Mouse (Mus musculus) liver, embryonic 14.5 days (tissue): ENCODE data around the gene Tmem104. TPM values are rescaled to one million over a fixed set of nuclear protein-coding genes. Genes with fewer than 3 reads are reported as not detected.

Experiments used
- ATAC-seq: fragments of 200-750 bp; cut with Nextera tagmentation; 2 replicates; pipeline ENCODE4 v1.8.0; 2017; ENCODE audit warnings: moderate number of reproducible peaks, mild to moderate bottlenecking, moderate library complexity; ENCODE audit not compliant: insufficient read depth
- DNase-seq, 3 experiments: peaks; one replicate each; pipeline ENCODE4 v3.0.0-alpha.2; 2012 to 2013; ENCODE audit warnings: low read depth in 3 of 3, low spot score in 3 of 3
- H3K27ac ChIP-seq: fragments of 300-500 bp; sonication (generic); 2 replicates; pipeline ENCODE4 v1.5.1; 2014; ENCODE audit warnings: moderate library complexity, mild to moderate bottlenecking, control low read depth, inconsistent platforms
- H3K27me3 ChIP-seq: fragments of 300-500 bp; sonication (generic); 2 replicates; pipeline ENCODE4 v1.6.1; 2014; ENCODE audit warnings: mild to moderate bottlenecking, low read length, moderate library complexity; ENCODE audit not compliant: control insufficient read depth, insufficient read depth
- H3K36me3 ChIP-seq: fragments of 300-500 bp; sonication (generic); replicated peaks from 2 replicates; pipeline ENCODE4 v1.6.1; 2014; ENCODE audit warnings: low read depth; ENCODE audit not compliant: control insufficient read depth, insufficient read depth
- H3K4me1 ChIP-seq, 2 experiments: fragments of 200-500 bp in 1 of 2; fragments of 300-500 bp in 1 of 2; sonication (generic) in 1 of 2; replicated peaks; 2 replicates each; pipeline ENCODE4 v1.6.1; 2012 to 2014; ENCODE audit warnings: antibody characterized with exemption in 1 of 2, inconsistent platforms in 1 of 2, low read length in 1 of 2; ENCODE audit not compliant: control insufficient read depth in 2 of 2, insufficient read depth in 2 of 2
- H3K4me2 ChIP-seq: fragments of 300-500 bp; sonication (generic); 2 replicates; pipeline ENCODE4 v1.6.1; 2014; ENCODE audit warnings: low read depth, mild to moderate bottlenecking, control low read depth, moderate library complexity
- H3K4me3 ChIP-seq, 2 experiments: fragments of 200-500 bp in 1 of 2; fragments of 300-500 bp in 1 of 2; sonication (generic) in 1 of 2; 2 replicates each; pipeline ENCODE4 v1.5.1; 2012 to 2014; ENCODE audit warnings: low read depth in 2 of 2, low read length in 2 of 2, mild to moderate bottlenecking in 2 of 2, control low read depth in 1 of 2, inconsistent platforms in 1 of 2, moderate library complexity in 1 of 2; ENCODE audit not compliant: insufficient read depth in 1 of 2
- H3K9ac ChIP-seq: fragments of 300-500 bp; sonication (generic); replicated peaks from 2 replicates; pipeline ENCODE4 v1.6.1; 2014; ENCODE audit warnings: mild to moderate bottlenecking, control low read depth, moderate library complexity
- H3K9me3 ChIP-seq: fragments of 300-500 bp; sonication (generic); 2 replicates; pipeline ENCODE4 v1.6.1; 2016; ENCODE audit warnings: low read length, mixed read lengths; ENCODE audit not compliant: control insufficient read depth
- CTCF ChIP-seq: IDR thresholded peaks from 2 replicates; pipeline ENCODE4 v1.5.1; 2016; ENCODE audit warnings: antibody characterized with exemption, low read depth, control low read depth
- EP300 ChIP-seq: IDR thresholded peaks from 2 replicates; pipeline ENCODE4 v1.6.1; 2016; ENCODE audit warnings: antibody characterized with exemption, low read depth
- WGBS: fragments of 180-500 bp; shearing (Covaris S2); extraction: QIAGEN DNeasy Blood & Tissue Kit; methylation state at CpG from one replicate; pipeline ENCODE4 v1.1.7; 2014; ENCODE audit not compliant: insufficient replicate concordance; 5-methylcytosine and 5-hydroxymethylcytosine counted together
- polyA plus RNA-seq, 2 experiments: library from polyadenylated mRNA; depleted of rRNA in 1 of 2; stranded (reverse) in 1 of 2; unstranded in 1 of 2; fragments of >200 nt; fragmentation: Nextera tagmentation in 1 of 2; extraction: Ambion mirVana in 1 of 2; gene quantifications; 2 replicates each; pipeline versions ENCODE4 v1.2.1 to v1.2.3; 2012 to 2014

The Tmem104 gene
- polyA plus RNA-seq, 2 experiments, result 1.7 to 4.0 TPM

GRCm38 (mm10) chr11:115179191-115179590 is 8.1 kb upstream of the Tmem104 start:
- 62% methylated on average over 6 of the region's 6 CpGs for WGBS
- Histone ChIP-seq H3K4me3 (no peak overlapping the region), H3K9me3 (no peaks in the 10 kb centered on the region), H3K4me2 (no peak overlapping the region), H3K36me3 (peaks cover 2% of the 10 kb centered on the region; the same call in 1 of the 2 replicates), H3K9ac (no peak overlapping the region), H3K4me1 (peaks cover 0 to 10% of the 10 kb centered on the region in 2 experiments; a peak in 1 of 4 replicates), H3K27me3 (no peaks in the 10 kb centered on the region), H3K27ac (no peak overlapping the region)
- ATAC-seq (no peak), DNase-seq (no peak)
- TF ChIP-seq CTCF (no peak), EP300 (no peak)

GRCm38 (mm10) chr11:115179881-115180280 is 7.4 kb upstream of the Tmem104 start:
- Histone ChIP-seq H3K9ac (no peak overlapping the region), H3K27me3 (no peaks in the 10 kb centered on the region), H3K4me3 (no peak overlapping the region), H3K36me3 (peaks cover 2% of the 10 kb centered on the region; the same call in 1 of the 2 replicates), H3K27ac (no peak overlapping the region), H3K4me2 (no peak overlapping the region), H3K9me3 (no peaks in the 10 kb centered on the region), H3K4me1 (peaks cover 0 to 5% of the 10 kb centered on the region in 2 experiments; a peak in 1 of 4 replicates)
- TF ChIP-seq EP300 (no peak), CTCF (no peak)
- 79% methylated on average over 6 of the region's 6 CpGs for whole genome bisulfite sequencing
- no peak for ATAC-seq
- no peak for DNase-seq

- Histone ChIP-seq H3K9ac (no peak overlapping the region), H3K4me2 (no peak overlapping the region), H3K36me3 (peaks cover 2% of the 10 kb centered on the region; the same call in 1 of the 2 replicates), H3K4me3 (no peak overlapping the region), H3K27ac (no peak overlapping the region), H3K27me3 (no peaks in the 10 kb centered on the region), H3K4me1 (peaks cover 4 to 9% of the 10 kb centered on the region in 2 experiments; a peak in 2 of 4 replicates), H3K9me3 (no peaks in the 10 kb centered on the region)
- ATAC-seq, result no peak
- TF ChIP-seq CTCF (peak; percentile 96), EP300 (no peak)
- WGBS, result 15% methylated on average over 12 of the region's 12 CpGs
- DNase-seq, result no peak
Observed at GRCm38 (mm10) chr11:115181913-115182638, 5.2 kb upstream of the Tmem104 start.

- H3K4me3 ChIP-seq, result no peak overlapping the region
- H3K27ac ChIP-seq, result no peak overlapping the region
- TF ChIP-seq CTCF (no peak), EP300 (no peak)
- peaks cover 4 to 15% of the 10 kb centered on the region in 2 experiments; a peak in 3 of 4 replicates for H3K4me1 ChIP-seq
- no peaks in the 10 kb centered on the region for H3K9me3 ChIP-seq
- no peak for DNase-seq
- H3K27me3 ChIP-seq, result no peaks in the 10 kb centered on the region
- H3K9ac ChIP-seq, result no peak overlapping the region
- no peaks in the 10 kb centered on the region; the same call in 1 of the 2 replicates for H3K36me3 ChIP-seq
- H3K4me2 ChIP-seq, result no peak overlapping the region
- 28% methylated on average over 4 of the region's 4 CpGs for WGBS
- ATAC-seq, result no peak
Observed at GRCm38 (mm10) chr11:115184973-115185372, 2.3 kb upstream of the Tmem104 start.

- peak within 1 kb of the TSS; percentile 68 for H3K27ac ChIP-seq
- H3K9me3 ChIP-seq, result no peaks in the 10 kb centered on the region
- peak within 1 kb of the TSS; percentile 63 for H3K9ac ChIP-seq
- 6% methylated on average over 12 of the region's 12 CpGs for WGBS
- H3K4me2 ChIP-seq, result peak within 1 kb of the TSS; percentile 81
- TF ChIP-seq CTCF, result no peak
- no peak for TF ChIP-seq EP300
- no peaks in the 10 kb centered on the region for H3K27me3 ChIP-seq
- DNase-seq (no peak), ATAC-seq (peak; percentile 48; the same call in 1 of the 2 replicates)
- H3K36me3 ChIP-seq, result no peaks in the 10 kb centered on the region
- H3K4me1 ChIP-seq, result peaks cover 4 to 23% of the 10 kb centered on the region in 2 experiments; a peak in 3 of 4 replicates
- peak within 1 kb of the TSS; percentile 59 to 79 for H3K4me3 ChIP-seq
Observed at GRCm38 (mm10) chr11:115187693-115188092, 406 bp downstream of the Tmem104 start, which contains the start of gene Nat9. Nat9 (minus strand) TSS chr11:115187859.
